Mouse (Mus musculus): Measurements from ENCODE around the gene Neurog2. TPM values are rescaled to one million over a fixed set of nuclear protein-coding genes. Genes with fewer than 3 reads are reported as not detected.

The Neurog2 gene
- polyA plus RNA-seq, 1 experiment from 2014 or later = 153 TPM

DNA sequence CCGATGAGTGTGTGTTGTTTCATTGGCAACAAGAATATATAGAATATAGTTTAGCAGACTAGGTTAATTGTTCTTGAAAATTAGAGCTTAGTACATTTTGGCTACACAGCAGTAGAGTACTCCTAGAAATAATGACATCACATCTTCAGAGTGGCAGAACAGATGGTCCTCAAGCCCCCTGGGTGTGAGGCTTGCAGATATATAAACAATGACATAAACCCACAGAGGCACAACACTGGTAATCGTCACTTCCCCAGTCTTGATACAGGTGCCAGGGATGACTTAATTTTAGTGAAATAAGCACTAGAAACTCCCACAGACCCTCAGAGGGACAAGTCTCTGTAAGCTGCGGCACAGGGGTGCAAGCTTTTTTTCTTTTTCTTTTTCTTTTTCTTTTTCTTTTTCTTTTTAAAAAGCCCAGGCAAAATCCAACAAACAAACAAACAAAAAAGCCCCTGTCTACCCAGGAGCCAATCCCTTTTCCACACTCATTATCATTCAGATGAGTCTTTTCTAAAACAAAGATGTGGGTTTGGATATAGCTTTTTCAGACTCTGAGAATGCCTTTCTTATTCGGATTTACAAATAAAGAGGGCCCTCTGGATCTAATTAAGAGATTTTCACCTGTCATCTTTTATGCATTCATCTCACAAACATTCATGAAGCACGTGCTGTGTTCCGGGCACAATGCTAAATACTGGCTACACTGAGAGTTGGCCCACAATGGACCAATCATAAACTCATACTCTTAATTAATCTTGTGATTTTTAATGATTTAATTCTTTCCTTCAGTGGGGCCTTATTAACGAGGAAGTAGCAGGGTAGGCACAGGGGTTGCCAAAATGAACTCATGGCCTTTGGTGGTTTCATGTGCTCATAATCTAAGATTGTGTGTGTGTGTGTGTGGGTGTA is 19.1 kb downstream of the Neurog2 start:
- H3K4me3 ChIP-seq = no peak overlapping the region
- no peaks in the 10 kb centered on the region for H3K9me3 ChIP-seq (replicated peaks)
- H3K27me3 ChIP-seq = peaks cover 15% of the 10 kb centered on the region
- peaks cover 13% of the 10 kb centered on the region; the same call in 1 of the 2 replicates for H3K4me1 ChIP-seq
- no peaks in the 10 kb centered on the region for H3K36me3 ChIP-seq (ENCODE audit: poor library complexity, severe bottlenecking)
- WGBS = 14% methylated on average over 7 of the region's 7 CpGs
- H3K9ac ChIP-seq = no peak overlapping the region
- peak; percentile 92 for ATAC-seq
- H3K27ac ChIP-seq = peak overlapping the region; percentile 87
- H3K4me2 ChIP-seq = no peak overlapping the region

DNA sequence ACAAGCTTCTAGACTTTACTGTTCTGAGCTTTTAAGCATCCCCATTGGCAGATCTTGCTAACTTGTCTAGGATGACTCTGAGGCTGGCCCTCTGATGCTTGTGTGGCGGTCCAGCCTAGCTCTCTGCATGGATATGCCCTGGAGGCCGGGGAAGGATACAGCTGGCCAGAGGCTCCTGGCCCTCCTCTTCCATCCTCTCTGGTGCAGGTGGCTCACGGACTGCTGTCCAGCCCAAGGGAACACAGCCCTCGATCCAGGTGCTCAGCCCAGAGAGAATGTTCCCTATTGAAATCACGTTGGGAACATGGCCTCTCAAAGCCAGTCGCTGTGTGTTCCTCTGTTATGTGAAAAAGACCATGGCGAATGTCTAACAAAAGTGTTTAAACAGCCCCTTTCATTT is 27.8 kb downstream of the Neurog2 start:
- WGBS = 68% methylated on average over 7 of the region's 7 CpGs

DNA sequence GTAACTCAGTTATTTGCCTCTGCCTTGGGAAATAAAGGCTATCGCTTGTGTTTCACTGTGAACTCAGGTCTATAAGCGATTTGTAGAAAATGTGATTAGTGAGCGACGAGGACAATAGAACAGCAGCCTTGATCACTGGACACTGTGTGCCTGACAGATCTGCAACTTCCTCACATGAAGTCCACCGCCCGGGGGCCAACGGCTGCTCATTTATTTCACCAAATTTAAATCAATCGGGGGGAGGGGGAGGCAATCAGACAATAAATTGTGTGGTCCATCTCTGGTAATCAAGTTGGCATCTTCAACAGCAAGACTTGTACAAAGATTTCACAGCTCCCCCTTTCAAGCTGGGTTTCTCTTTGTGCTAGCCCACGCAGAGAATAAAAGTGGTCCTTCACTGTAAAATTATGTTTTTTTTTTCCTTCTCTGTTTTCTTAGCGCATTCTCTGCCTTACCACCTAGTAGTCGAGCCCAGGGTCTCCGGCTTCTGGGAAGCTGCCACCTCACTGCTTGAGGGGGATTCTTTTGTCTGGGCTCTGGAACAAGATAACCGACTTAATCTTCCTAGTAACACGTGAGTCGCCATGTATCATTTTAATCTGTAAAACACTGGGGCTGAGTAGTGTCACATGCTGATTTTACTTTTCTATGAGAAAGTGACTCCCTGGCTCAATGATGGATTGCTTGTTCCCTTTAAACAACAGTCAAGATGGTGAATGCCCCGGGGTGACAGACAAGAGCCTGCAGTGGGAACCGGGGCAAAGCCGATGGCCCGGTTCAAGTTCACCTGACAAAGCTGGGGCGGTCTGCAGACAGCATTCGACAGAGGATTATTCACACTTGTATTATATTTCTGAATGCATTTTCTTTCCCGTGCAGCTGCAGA is 29.0 kb downstream of the Neurog2 start:
- 13% methylated on average over 22 of the region's 22 CpGs for WGBS
- peak; percentile 45; the same call in 1 of the 2 replicates for ATAC-seq
- Histone ChIP-seq H3K27me3 (peaks cover 18% of the 10 kb centered on the region), H3K27ac (peak overlapping the region; percentile 58), H3K9ac (peak overlapping the region; percentile 10), H3K4me1 (peaks cover 23% of the 10 kb centered on the region), H3K4me3 (no peak overlapping the region), H3K36me3 (ENCODE audit: poor library complexity, severe bottlenecking) (no peaks in the 10 kb centered on the region), H3K9me3 (replicated peaks) (no peaks in the 10 kb centered on the region), H3K4me2 (peak overlapping the region; percentile 38)

More for the DNA sequence above, 27.8 kb downstream of the Neurog2 start:
- no peaks in the 10 kb centered on the region for H3K9me3 ChIP-seq (replicated peaks)
- H3K4me3 ChIP-seq = no peak overlapping the region
- H3K9ac ChIP-seq = no peak overlapping the region
- no peak overlapping the region for H3K27ac ChIP-seq
- no peak overlapping the region for H3K4me2 ChIP-seq
- no peak for ATAC-seq
- peaks cover 23% of the 10 kb centered on the region for H3K4me1 ChIP-seq
- H3K27me3 ChIP-seq = peaks cover 18% of the 10 kb centered on the region
- H3K36me3 ChIP-seq (ENCODE audit: poor library complexity, severe bottlenecking) = no peaks in the 10 kb centered on the region

DNA sequence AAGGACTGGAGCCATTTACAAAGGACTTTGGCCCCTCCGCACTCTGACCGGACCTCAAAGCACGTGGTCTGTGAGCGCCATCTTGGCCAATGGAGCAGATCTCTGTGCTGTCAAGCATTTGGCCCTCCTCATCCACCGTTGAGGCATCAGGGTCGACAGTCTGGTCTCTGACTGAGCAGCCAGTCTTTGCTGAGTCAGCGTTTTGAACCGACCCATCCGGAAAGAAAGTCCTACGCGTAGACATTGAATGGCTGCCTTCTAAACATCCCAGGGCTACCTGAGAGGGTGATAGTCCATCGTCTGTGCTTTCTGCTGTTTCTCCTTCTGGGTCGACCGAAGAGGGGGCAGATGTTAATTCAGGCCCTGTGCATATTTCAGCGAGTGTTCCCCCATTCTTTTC is 46.8 kb downstream of the Neurog2 start:
- 90% methylated on average over 15 of the region's 15 CpGs for WGBS
- H3K27ac ChIP-seq = no peak overlapping the region

More for the DNA sequence above, 46.8 kb downstream of the Neurog2 start:
- Histone ChIP-seq H3K36me3 (ENCODE audit: poor library complexity, severe bottlenecking) (peaks cover 11% of the 10 kb centered on the region; the same call in 1 of the 2 replicates), H3K27me3 (no peaks in the 10 kb centered on the region; the same call in 1 of the 2 replicates), H3K4me1 (no peaks in the 10 kb centered on the region), H3K4me3 (no peak overlapping the region), H3K4me2 (no peak overlapping the region), H3K9ac (no peak overlapping the region), H3K9me3 (replicated peaks) (no peaks in the 10 kb centered on the region)
- no peak for ATAC-seq

Other genes starting within 250 kb of the Neurog2 start
- 122 and 125 TPM in 2 replicates for gene Ank2, start 133.8 kb upstream of the Neurog2 start, polyA plus RNA-seq (2015; fragmentation: Nextera tagmentation; extraction: Ambion mirVana)
- gene Larp7, start 79.8 kb upstream of the Neurog2 start, polyA plus RNA-seq (2015; fragmentation: Nextera tagmentation; extraction: Ambion mirVana) = 58.2 and 59.1 TPM in 2 replicates
- 9.2 and 10.6 TPM in 2 replicates for gene Zgrf1, start 79.6 kb upstream of the Neurog2 start, polyA plus RNA-seq (2015; fragmentation: Nextera tagmentation; extraction: Ambion mirVana)
- 1.1 and 1.4 TPM in 2 replicates for gene Alpk1, start 147.4 kb downstream of the Neurog2 start, polyA plus RNA-seq (2015; fragmentation: Nextera tagmentation; extraction: Ambion mirVana)
- 4.9 and 5.0 TPM in 2 replicates for gene Tifa, start 156.7 kb downstream of the Neurog2 start, polyA plus RNA-seq (2015; fragmentation: Nextera tagmentation; extraction: Ambion mirVana)
- 62.3 and 73.0 TPM in 2 replicates for gene Ap1ar, start 204.4 kb downstream of the Neurog2 start, polyA plus RNA-seq (2015; fragmentation: Nextera tagmentation; extraction: Ambion mirVana)

All from forebrain, embryonic 13.5 days (tissue).